Mouse (Mus musculus) kidney, adult 2 months (tissue): ENCODE data around the gene Hist1h4k.

Experiments used
- CTCF ChIP-seq: fragments of 200-500 bp; conservative IDR thresholded peaks from 2 replicates; pipeline ENCODE4 v1.5.1; 2011; ENCODE audit warnings: low read depth, mild to moderate bottlenecking, control low read depth, low read length, moderate library complexity, mixed read lengths; ENCODE audit not compliant: insufficient read depth, insufficient read length
- POLR2A ChIP-seq: fragments of 200-500 bp; IDR thresholded peaks from one replicate; pipeline ENCODE4 v1.6.1; 2011; ENCODE audit warnings: low read depth, low read length, control low read depth

GRCm38 (mm10) chr13:21710821-21711525, 39.3 kb downstream of the Hist1h4k start:
- no peak for TF ChIP-seq POLR2A
- no peak for TF ChIP-seq CTCF
